Mouse (Mus musculus): ENCODE data around the gene Kcmf1.
"Not testable (repeated sequence)": the region's sequence is repeated elsewhere in the genome, so short reads cannot be mapped to it uniquely, and the experiment has no call there.

Kcmf1 gene

DNA sequence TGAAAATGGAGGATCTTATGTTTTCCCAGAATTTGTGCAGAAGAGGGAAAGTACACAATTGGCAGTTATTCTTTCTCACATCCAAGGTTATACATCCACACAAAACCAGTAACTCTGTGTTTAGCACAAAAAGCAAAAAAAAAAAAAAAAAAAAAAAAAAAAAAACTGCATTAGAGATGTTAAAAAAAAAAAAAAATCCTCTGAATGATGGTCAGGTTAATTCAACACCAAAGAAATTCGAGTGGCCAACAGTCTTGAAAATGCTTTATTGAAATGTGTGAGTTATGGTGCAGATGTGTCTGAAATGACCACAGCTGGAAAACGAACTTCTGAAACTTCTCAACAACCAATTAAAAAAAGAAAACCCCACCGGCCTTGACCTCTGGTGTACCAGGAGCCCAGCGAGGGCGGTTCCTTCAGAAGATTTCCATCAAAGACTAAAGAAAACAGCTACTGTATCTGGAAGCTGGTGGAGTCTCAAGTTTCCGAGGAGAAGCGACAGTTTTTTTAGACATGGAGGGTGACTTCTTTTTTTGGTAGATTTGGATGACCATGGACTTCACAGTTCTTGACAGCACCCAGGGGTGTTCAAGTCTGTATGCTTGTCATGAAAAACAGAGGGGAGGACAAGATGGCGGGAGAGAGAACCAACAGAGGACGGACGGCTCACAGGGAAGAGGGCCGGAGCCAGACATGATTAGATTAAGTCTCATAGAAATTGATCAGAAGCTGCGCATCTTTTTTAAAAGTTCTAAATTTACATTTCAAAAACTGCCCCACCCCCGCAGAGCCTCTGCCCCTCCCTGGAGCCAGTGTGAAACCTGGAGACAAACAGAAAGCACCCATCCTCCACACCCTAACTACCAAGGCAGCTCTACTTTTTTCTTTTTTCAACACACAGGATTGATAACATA is 58.7 kb downstream of the Kcmf1 start:
- DNase-seq (ENCODE audit: low spot score): no peak

DNA sequence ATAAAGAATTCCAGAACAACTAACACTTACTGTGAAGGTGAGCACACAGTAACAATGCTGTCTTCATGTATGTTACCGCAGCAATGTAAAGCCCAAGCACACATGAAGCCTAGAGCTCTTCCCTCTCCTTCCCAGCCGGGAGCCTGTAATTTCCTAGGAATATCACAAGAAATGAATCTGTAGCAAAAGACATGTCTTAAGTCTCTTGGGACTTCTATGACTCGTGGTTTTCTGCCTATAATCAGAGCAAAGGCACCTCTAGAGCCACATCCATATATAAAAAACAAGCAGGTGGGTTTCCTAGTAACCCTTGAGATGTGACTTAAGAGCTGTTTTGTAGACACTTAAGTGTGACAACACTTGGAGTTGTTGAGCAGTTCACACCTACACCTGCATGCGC is 62.0 kb downstream of the Kcmf1 start:
- no peak for DNase-seq (ENCODE audit: low spot score)

DNA sequence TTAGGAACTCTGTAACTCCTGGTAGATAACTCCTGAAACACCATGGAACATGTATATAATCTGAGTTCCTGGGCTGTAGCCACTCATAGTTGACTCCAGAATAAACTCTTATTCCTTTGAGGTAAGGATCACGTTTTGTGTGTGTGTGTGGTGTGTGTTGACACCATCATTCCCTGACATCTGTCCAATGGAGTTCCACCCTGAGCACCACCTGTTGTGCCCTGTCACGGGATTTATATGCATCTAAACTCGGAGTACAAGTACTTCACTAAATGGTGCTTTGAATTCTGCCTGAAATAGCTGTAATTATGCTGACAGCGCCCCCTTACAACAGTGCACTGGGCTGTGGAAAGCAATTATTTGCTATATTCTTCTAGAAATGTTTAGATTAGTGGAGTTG is 65.3 kb downstream of the Kcmf1 start:
- no peak for DNase-seq (ENCODE audit: low spot score)

- no peak for DNase-seq (ENCODE audit: low spot score)
Observed at GRCm38 (mm10) chr6:72831858-72832257, 67.9 kb downstream of the Kcmf1 start.

DNA sequence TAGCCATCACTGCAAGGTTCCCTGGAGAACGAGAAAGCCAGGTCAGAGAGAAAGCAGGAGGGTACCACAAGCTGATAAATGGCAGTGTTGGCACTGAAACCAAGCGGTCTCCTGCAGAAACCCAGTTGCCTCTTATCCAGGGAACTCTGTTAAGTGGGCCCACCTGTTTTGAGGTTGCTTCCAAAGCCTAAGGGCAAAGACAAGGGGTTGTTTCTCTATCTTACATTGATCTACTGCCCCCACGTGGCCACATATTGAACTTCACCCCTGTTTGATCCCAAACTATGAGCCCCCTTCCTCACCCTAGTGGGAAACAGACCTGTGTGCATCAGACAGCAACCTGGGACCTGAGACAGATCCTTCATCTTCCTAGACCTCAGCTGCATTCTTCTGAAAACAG is 68.5 kb downstream of the Kcmf1 start:
- DNase-seq (ENCODE audit: low spot score): peak; percentile 52

GRCm38 (mm10) chr6:72828857-72829256 is 70.9 kb downstream of the Kcmf1 start:
- DNase-seq (ENCODE audit: low spot score): no peak

- not testable (repeated sequence) for DNase-seq (ENCODE audit: low spot score)
Observed at GRCm38 (mm10) chr6:72828037-72828436, 71.7 kb downstream of the Kcmf1 start.

GRCm38 (mm10) chr6:72825762-72826161 is 74.0 kb downstream of the Kcmf1 start:
- DNase-seq (ENCODE audit: low spot score): no peak

DNA sequence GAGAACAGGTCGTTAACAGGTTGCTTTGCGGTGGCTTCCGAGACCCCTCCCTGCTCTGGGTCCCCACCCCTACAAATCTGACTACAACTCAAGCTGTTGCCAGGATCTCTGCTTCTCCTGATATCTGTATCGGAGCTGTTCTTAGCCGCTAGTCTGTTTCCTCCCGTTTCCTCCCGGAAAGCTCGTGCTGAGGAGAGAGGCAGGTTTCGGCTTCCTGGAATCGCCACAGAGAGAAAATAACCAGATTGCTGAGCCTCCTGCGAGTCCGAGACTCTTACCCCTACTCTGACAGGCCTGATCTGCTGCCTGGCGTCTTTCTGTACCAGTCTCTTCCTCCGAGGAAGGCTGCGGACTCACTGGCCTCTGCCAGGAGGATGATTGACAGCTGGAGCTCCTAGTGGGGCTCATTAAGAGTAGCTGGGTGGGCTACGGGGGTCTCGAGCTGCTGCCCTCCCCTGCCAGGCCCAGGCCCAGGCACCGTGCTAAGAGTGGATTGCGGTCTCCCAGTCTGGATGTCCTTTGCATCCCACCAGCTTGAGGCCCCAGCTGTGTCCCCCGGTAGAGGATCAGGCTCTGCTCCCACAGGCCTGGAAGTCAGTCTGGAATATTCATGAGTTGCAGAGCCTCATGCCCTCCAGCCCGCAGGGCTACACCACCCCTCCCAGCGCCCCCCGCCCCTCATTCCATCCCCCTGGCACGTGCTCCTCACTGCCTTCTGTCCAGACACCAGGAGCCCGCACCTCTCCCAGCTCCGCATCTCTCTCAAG is 74.6 kb downstream of the Kcmf1 start:
- no peak for DNase-seq (ENCODE audit: low spot score)

GRCm38 (mm10) chr6:72813456-72813855 is 86.3 kb downstream of the Kcmf1 start:
- DNase-seq (ENCODE audit: low spot score): peak; percentile 18

- no peak for DNase-seq (ENCODE audit: low spot score)
Observed at GRCm38 (mm10) chr6:72810248-72810647, 89.5 kb downstream of the Kcmf1 start.

DNA sequence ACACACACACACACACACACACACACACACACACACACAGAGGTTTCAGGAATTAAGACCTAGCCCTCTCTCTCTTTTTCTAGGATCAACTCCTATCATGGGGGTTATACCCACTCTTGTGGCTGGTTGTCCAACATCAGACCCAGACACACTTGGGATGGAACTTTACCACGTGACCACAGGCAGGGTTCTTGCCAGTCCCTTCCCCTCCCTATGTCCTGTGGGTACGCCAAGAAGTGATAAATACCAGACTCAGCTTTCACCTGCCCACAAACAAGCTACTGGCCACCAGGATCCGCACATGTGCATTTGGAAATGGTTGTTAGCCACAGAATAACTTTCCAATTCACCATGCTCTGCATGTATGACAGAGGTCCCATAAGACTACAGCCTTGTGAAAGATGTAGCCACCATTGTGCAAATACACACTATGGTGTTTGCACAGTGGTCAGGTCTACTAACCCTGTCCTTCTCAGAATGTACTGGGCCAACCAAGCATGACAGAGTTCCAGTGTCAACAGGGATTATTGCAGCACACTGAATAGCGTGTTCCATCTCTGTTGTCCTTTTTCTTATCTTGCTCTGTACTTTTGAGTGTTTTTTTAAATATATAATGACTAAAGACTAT is 90.1 kb downstream of the Kcmf1 start:
- DNase-seq (ENCODE audit: low spot score): no peak

DNA sequence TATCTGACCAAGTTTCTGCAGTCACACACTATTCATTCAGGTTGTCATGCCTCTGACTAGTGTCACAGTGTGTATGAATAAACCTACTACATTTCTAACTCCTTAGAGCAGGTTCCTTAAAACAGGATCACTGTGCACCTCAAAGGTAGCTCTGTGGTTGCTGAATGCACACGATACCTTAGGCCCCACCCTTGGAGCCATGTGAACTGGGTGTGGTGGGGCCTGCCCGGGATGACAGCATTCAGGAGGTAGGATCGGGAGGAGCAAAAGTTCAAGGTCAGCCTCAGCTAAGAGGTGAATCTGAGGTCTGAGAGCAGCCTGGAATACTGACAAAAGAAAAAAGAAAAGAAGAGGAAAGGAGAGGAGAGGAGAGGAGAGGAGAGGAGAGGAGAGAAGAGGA is 91.4 kb downstream of the Kcmf1 start:
- DNase-seq (ENCODE audit: low spot score): no peak

GRCm38 (mm10) chr6:72803669-72804068 is 96.1 kb downstream of the Kcmf1 start:
- no peak for DNase-seq (ENCODE audit: low spot score)

DNA sequence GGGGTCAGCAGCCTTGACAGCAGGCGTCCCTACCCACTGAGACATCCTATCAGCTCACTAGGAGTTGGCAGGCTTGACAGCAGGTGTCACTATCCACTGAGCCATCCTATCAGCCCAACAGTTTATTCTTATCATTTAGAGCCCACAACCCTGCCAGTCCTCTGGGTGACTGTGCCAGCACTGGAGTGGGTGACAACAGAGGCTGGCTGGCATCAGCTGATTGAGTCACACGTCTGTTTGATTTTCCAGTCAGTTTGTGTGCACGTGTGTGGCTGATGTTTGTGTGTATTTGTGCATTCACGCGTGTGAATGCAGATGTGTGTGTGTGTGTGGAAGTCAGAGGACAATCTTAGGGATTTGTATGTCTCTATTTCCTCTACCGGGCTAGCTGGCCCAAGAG is 97.7 kb downstream of the Kcmf1 start:
- no peak for DNase-seq (ENCODE audit: low spot score)

DNA sequence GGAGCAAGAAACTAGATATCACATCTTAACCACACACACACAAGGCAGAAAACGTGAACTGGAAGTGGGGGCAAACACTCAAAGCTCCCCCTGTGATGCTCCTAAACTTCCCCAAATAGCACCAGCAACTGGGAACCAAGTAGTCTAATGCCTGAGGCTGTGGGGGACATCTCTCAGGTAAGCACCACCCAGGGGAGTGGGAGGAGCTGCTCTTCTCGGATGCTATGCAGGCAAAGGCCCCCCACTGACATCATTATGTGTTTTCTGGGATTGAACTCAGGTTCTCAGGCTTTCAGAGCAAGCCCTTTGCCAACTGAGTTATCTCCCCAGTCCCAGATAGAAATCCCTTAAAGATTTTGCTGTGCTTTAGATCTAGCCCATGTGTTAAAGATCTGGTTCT is 99.1 kb downstream of the Kcmf1 start:
- no peak for DNase-seq (ENCODE audit: low spot score)

DNA sequence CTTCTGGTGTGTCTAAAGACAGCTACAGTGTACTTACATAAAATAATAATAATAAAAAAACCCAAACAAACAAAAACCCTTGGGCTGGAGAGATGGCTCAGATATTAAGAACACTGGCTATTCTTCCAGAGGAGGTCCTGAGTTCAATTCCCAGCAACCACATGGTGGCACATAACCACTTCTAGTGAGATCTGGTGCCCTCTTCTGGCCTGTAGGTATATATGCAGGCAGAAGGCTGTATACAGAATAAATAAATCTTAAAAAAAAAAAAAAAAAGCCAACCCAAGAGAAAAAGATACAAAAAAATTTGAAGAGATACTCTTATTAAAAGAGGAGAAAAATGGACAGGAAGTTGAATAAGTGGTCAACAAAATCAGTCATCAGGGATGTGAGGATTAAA is 102.0 kb downstream of the Kcmf1 start:
- DNase-seq (ENCODE audit: low spot score): no peak

DNA sequence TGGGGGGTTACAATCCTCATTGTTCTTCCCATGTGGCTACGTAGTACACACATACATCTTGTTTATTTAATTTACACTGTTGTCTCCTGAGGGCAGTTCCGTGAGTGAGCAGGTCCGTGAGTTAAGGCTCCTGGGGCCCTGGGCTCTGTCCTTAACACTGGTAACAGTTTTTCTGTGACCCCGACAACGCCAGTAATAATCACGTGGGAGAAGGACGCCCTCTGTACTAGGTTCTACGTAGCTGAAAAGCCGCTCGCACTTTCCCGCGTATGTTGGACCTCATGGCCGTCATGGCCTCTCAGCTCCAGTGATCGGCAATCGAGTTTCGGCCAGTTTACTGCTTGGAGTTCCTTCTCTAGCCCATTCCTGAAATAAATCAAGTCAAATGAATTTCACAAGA is 104.3 kb downstream of the Kcmf1 start:
- no peak for DNase-seq (ENCODE audit: low spot score)

GRCm38 (mm10) chr6:72794870-72795269 is 104.9 kb downstream of the Kcmf1 start:
- DNase-seq (ENCODE audit: low spot score): no peak

DNA sequence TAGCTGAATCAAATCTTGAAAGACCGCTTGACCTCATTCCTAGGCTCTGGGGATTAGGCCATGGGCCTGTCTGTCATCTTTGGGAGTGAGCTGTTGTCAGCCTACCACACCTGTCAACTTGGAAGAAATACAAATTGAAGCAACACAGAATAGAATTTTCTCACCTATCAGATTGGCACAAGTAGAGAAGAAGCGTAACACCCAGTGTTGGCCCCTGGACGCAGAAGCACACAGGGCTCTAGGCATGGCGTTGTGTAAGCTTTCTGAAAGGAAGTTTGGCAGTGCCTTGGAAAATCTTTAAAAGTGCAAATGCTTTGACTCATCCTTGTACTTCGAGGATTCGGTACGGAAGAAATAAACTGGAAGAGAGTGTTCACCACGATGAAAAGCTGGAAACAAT is 107.1 kb downstream of the Kcmf1 start:
- DNase-seq (ENCODE audit: low spot score): no peak
